Mouse (Mus musculus) MEL (cell line): ENCODE results near the gene Elmsan1. TPM values are rescaled to one million over a fixed set of nuclear protein-coding genes. Genes with fewer than 3 reads are reported as not detected.

ENCODE experiments used
- DNase-seq: peaks from one replicate; pipeline ENCODE4 v3.0.0; 2011; ENCODE audit warnings: low read depth, low spot score
- H3K27ac ChIP-seq: 2 replicates; pipeline ENCODE4 v1.5.1; 2012; ENCODE audit warnings: low read depth, mild to moderate bottlenecking, control low read depth, low read length, moderate library complexity; ENCODE audit not compliant: control insufficient read depth
- H3K27me3 ChIP-seq, 2 experiments: fragments of 150-350 bp in 1 of 2; sonication (generic) in 1 of 2; 2 replicates each; pipeline ENCODE4 v1.6.1; 2012; ENCODE audit warnings: low read length in 2 of 2, mild to moderate bottlenecking in 2 of 2, improper control_type of control experiment in 1 of 2, moderate library complexity in 1 of 2; ENCODE audit not compliant: insufficient read depth in 2 of 2, control insufficient read depth in 1 of 2
- H3K36me3 ChIP-seq, 2 experiments: 2 replicates each; pipeline ENCODE4 v1.6.1; 2012 to 2014; ENCODE audit warnings: low read length in 2 of 2, improper control_type of control experiment in 1 of 2, inconsistent platforms in 1 of 2, mild to moderate bottlenecking in 1 of 2; ENCODE audit not compliant: insufficient read depth in 2 of 2, control insufficient read depth in 1 of 2
- H3K4me1 ChIP-seq, 2 experiments: fragments of 150-350 bp in 1 of 2; sonication (generic) in 1 of 2; 2 replicates each; pipeline ENCODE4 v1.6.1; 2012; ENCODE audit warnings: low read length in 2 of 2, improper control_type of control experiment in 1 of 2, mild to moderate bottlenecking in 1 of 2; ENCODE audit not compliant: insufficient read depth in 2 of 2, control insufficient read depth in 1 of 2
- H3K4me3 ChIP-seq, 2 experiments: fragments of 150-350 bp in 1 of 2; sonication (generic) in 1 of 2; 2 replicates each; pipeline ENCODE4 v1.5.1; 2012; ENCODE audit warnings: low read depth in 2 of 2, low read length in 2 of 2, mild to moderate bottlenecking in 2 of 2, moderate library complexity in 2 of 2, control low read depth in 1 of 2, improper control_type of control experiment in 1 of 2; ENCODE audit not compliant: control insufficient read depth in 1 of 2, insufficient read depth in 1 of 2
- H3K79me2 ChIP-seq: 2 replicates; pipeline ENCODE4 v1.6.1; 2012; ENCODE audit warnings: mild to moderate bottlenecking, low read length, moderate library complexity; ENCODE audit not compliant: control insufficient read depth, poor library complexity, insufficient read depth
- H3K9ac ChIP-seq: 2 replicates; pipeline ENCODE4 v1.6.1; 2012; ENCODE audit warnings: low read depth, mild to moderate bottlenecking, control low read depth, low read length, moderate library complexity; ENCODE audit not compliant: control insufficient read depth, poor library complexity, severe bottlenecking
- H3K9me3 ChIP-seq: fragments of 150-350 bp; sonication (generic); replicated peaks from 2 replicates; pipeline ENCODE4 v1.6.1; 2012; ENCODE audit warnings: mild to moderate bottlenecking, low read length, improper control_type of control experiment, moderate library complexity; ENCODE audit not compliant: insufficient read depth
- BHLHE40 ChIP-seq: IDR thresholded peaks from 2 replicates; pipeline ENCODE4 v1.6.1; 2012; ENCODE audit warnings: low read depth, mild to moderate bottlenecking, inconsistent platforms, low read length, improper control_type of control experiment, borderline replicate concordance
- CHD1 ChIP-seq: IDR thresholded peaks from 2 replicates; pipeline ENCODE4 v1.6.1; 2012; ENCODE audit warnings: low read depth, mild to moderate bottlenecking, inconsistent platforms, low read length, improper control_type of control experiment
- CHD2 ChIP-seq: IDR thresholded peaks from 2 replicates; pipeline ENCODE4 v1.6.1; 2011; ENCODE audit warnings: low read length, improper control_type of control experiment
- E2F4 ChIP-seq: IDR thresholded peaks from 2 replicates; pipeline ENCODE4 v1.6.1; 2011; ENCODE audit warnings: low read depth, low read length, improper control_type of control experiment, borderline replicate concordance
- ELF1 ChIP-seq: IDR thresholded peaks from 2 replicates; pipeline ENCODE4 v1.6.1; 2014; ENCODE audit warnings: low read depth, mild to moderate bottlenecking, inconsistent platforms, low read length, improper control_type of control experiment, moderate library complexity
- ETS1 ChIP-seq: IDR thresholded peaks from 2 replicates; pipeline ENCODE4 v1.6.1; 2012; ENCODE audit warnings: low read depth, mild to moderate bottlenecking, inconsistent platforms, low read length, improper control_type of control experiment, moderate library complexity
- GATA1 ChIP-seq: IDR thresholded peaks from 2 replicates; pipeline ENCODE4 v1.6.1; 2011; ENCODE audit warnings: low read depth, low read length, improper control_type of control experiment
- HCFC1 ChIP-seq: IDR thresholded peaks from 2 replicates; pipeline ENCODE4 v1.6.1; 2012; ENCODE audit warnings: low read depth, mild to moderate bottlenecking, inconsistent platforms, low read length, improper control_type of control experiment, moderate library complexity
- JUND ChIP-seq: IDR thresholded peaks from 2 replicates; pipeline ENCODE4 v1.6.1; 2011; ENCODE audit warnings: low read depth, mild to moderate bottlenecking, improper control_type of control experiment, low read length
- KAT2A ChIP-seq: conservative IDR thresholded peaks from 2 replicates; pipeline ENCODE4 v1.6.1; 2012; ENCODE audit warnings: low read depth, low read length, improper control_type of control experiment, inconsistent platforms
- MAX ChIP-seq: IDR thresholded peaks from 2 replicates; pipeline ENCODE4 v1.6.1; 2011; ENCODE audit warnings: low read length, improper control_type of control experiment
- MAZ ChIP-seq: IDR thresholded peaks from 2 replicates; pipeline ENCODE4 v1.6.1; 2012; ENCODE audit warnings: low read depth, mild to moderate bottlenecking, inconsistent platforms, low read length, improper control_type of control experiment
- MEF2A ChIP-seq: IDR thresholded peaks from 2 replicates; pipeline ENCODE4 v1.6.1; 2014; ENCODE audit warnings: low read depth, mild to moderate bottlenecking, inconsistent platforms, low read length, improper control_type of control experiment; ENCODE audit not compliant: poor library complexity, insufficient replicate concordance, severe bottlenecking; ENCODE audit errors: extremely low read depth
- MYB ChIP-seq: IDR thresholded peaks from 2 replicates; pipeline ENCODE4 v1.6.1; 2011; ENCODE audit warnings: mild to moderate bottlenecking, low read depth, low read length, improper control_type of control experiment
- MYC ChIP-seq: IDR thresholded peaks from 2 replicates; pipeline ENCODE4 v1.6.1; 2011; ENCODE audit warnings: low read depth, mild to moderate bottlenecking, low read length, improper control_type of control experiment, moderate library complexity
- NELFE ChIP-seq: IDR thresholded peaks from 2 replicates; pipeline ENCODE4 v1.6.1; 2011; ENCODE audit warnings: low read depth, low read length, improper control_type of control experiment
- NRF1 ChIP-seq: IDR thresholded peaks from 2 replicates; pipeline ENCODE4 v1.6.1; 2014; ENCODE audit warnings: low read depth, mild to moderate bottlenecking, inconsistent platforms, low read length, improper control_type of control experiment, moderate library complexity; ENCODE audit not compliant: poor library complexity, insufficient read depth, severe bottlenecking
- POLR2A ChIP-seq, 2 experiments: IDR thresholded peaks; 2 replicates each; pipeline ENCODE4 v1.6.1; 2011 to 2012; ENCODE audit warnings: low read length in 2 of 2, mild to moderate bottlenecking in 2 of 2, control low read depth in 1 of 2, improper control_type of control experiment in 1 of 2, low read depth in 1 of 2, moderate library complexity in 1 of 2; ENCODE audit not compliant: control insufficient read depth in 1 of 2, insufficient read depth in 1 of 2, poor library complexity in 1 of 2
- POLR2AphosphoS2 ChIP-seq: IDR thresholded peaks from 2 replicates; pipeline ENCODE4 v1.6.1; 2011; ENCODE audit warnings: low read length, improper control_type of control experiment
- POLR2AphosphoS5 ChIP-seq: IDR thresholded peaks from 2 replicates; pipeline ENCODE4 v1.6.1; 2012; ENCODE audit warnings: low read depth, borderline replicate concordance, mild to moderate bottlenecking, inconsistent platforms, low read length, moderate library complexity, mixed read lengths
- RAD21 ChIP-seq: IDR thresholded peaks from 2 replicates; pipeline ENCODE4 v1.6.1; 2011; ENCODE audit warnings: mild to moderate bottlenecking, low read depth, low read length, improper control_type of control experiment
- TAL1 ChIP-seq: IDR thresholded peaks from 2 replicates; pipeline ENCODE4 v1.6.1; 2012; ENCODE audit warnings: mild to moderate bottlenecking, inconsistent platforms, low read length, moderate library complexity, mixed read lengths
- TBP ChIP-seq: IDR thresholded peaks from 2 replicates; pipeline ENCODE4 v1.8.0; 2011; ENCODE audit warnings: low read depth, low read length, improper control_type of control experiment
- TCF12 ChIP-seq: IDR thresholded peaks from 2 replicates; pipeline ENCODE4 v1.6.1; 2014; ENCODE audit warnings: low read depth, mild to moderate bottlenecking, inconsistent platforms, low read length, improper control_type of control experiment, moderate library complexity
- USF2 ChIP-seq, 2 experiments: IDR thresholded peaks; 2 replicates each; pipeline ENCODE4 v1.6.1; 2011 to 2012; ENCODE audit warnings: improper control_type of control experiment in 2 of 2, low read length in 2 of 2, borderline replicate concordance in 1 of 2, inconsistent platforms in 1 of 2, low read depth in 1 of 2, mild to moderate bottlenecking in 1 of 2; ENCODE audit not compliant: insufficient read depth in 1 of 2
- ZC3H11A ChIP-seq: IDR thresholded peaks from 2 replicates; pipeline ENCODE4 v1.6.1; 2012; ENCODE audit warnings: low read depth, mild to moderate bottlenecking, inconsistent platforms, low read length, improper control_type of control experiment
- ZMIZ1 ChIP-seq: IDR thresholded peaks from 2 replicates; pipeline ENCODE4 v1.6.1; 2012; ENCODE audit warnings: low read depth, mild to moderate bottlenecking, inconsistent platforms, low read length, improper control_type of control experiment, moderate library complexity
- ZNF384 ChIP-seq: IDR thresholded peaks from 2 replicates; pipeline ENCODE4 v1.6.1; 2012; ENCODE audit warnings: low read depth, mild to moderate bottlenecking, inconsistent platforms, low read length, improper control_type of control experiment
- polyA plus RNA-seq, 2 experiments: library from polyadenylated mRNA; stranded (reverse) in 1 of 2; unstranded in 1 of 2; fragments of >175 nt in 1 of 2; fragments of >200 nt in 1 of 2; gene quantifications; 2 replicates each; pipeline versions ENCODE4 v1.2.1 to v1.2.4; 2012; ENCODE audit warnings: low replicate concordance in 2 of 2, low read depth in 1 of 2; ENCODE audit not compliant: insufficient read length in 2 of 2, insufficient read depth in 1 of 2, missing spikeins in 1 of 2
- total RNA-seq: library from RNA; depleted of rRNA; stranded (reverse); fragments of 300-350 nt; gene quantifications from 2 replicates; pipeline ENCODE4 v1.2.3, GENCODE M21; 2012

The Elmsan1 gene
- total and polyA plus RNA-seq, 3 experiments = 7.7 to 25.3 TPM; not detected in 1

DNA sequence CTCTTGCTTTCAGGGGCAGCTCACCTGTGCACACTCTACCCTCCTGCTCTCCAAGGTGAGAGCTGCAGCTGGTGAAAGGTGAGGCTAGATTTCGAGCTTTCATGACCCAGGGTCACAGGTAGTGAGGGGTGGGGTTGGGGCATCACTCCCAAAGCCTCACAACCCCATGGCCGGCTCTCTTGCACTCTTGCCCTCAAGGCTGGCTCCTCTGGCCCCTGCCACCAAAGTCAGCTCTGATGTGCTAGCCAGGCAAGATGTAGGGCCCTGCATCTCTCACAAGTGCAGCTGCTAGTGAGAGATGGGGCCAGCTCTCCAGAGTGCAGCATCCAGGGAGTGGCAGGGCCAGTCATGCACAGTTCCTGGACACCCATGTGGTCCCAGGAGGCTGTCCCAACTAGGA is 48.6 kb upstream of the Elmsan1 start:
- no peaks in the 10 kb centered on the region for H3K9me3 ChIP-seq
- H3K27me3 ChIP-seq = no peaks in the 10 kb centered on the region
- TF ChIP-seq MAX (no peak), ELF1 (no peak), TAL1 (no peak), GATA1 (no peak), ZMIZ1 (no peak), TCF12 (no peak), MYB (no peak), BHLHE40 (no peak), NRF1 (no peak), CHD1 (no peak), MEF2A (no peak), MAZ (no peak), POLR2AphosphoS5 (no peak), MYC (no peak), ETS1 (no peak), RAD21 (no peak), HCFC1 (no peak), NELFE (no peak), ZNF384 (no peak), KAT2A (no peak)
- TF ChIP-seq, all 39 proteins: peak for 0
- no peak overlapping the region for H3K9ac ChIP-seq
- no peak overlapping the region for H3K27ac ChIP-seq
- no peaks in the 10 kb centered on the region for H3K79me2 ChIP-seq
- no peaks in the 10 kb centered on the region for H3K36me3 ChIP-seq
- no peaks in the 10 kb centered on the region; a peak in 1 of 4 replicates for H3K4me1 ChIP-seq
- no peak overlapping the region for H3K4me3 ChIP-seq
- no peak for DNase-seq

DNA sequence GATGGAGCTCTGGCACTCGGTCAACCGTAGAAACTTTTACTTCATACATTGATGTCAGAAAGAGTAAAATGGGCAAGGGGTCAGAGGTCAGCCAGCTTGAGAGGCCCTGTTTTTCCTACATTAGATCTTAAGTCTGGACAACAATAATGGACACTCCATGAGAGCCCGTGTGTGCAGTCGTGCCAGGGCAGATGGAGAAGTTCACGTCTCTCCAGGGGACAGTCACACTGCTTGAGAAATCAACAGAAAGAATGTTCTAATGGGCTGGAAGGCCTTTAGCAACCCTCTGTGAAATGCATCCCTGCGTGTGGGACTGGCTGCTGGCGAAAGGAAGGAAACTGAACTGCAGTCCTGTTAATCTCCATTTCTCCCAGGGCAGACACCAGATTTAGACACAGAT is 41.7 kb upstream of the Elmsan1 start:
- Histone ChIP-seq H3K79me2 (no peaks in the 10 kb centered on the region), H3K4me1 (no peaks in the 10 kb centered on the region; a peak in 1 of 4 replicates)
- no peak for DNase-seq

More for the DNA sequence above, 41.7 kb upstream of the Elmsan1 start:
- no peaks in the 10 kb centered on the region for H3K27me3 ChIP-seq
- H3K4me3 ChIP-seq = no peak overlapping the region
- no peak overlapping the region for H3K9ac ChIP-seq
- TF ChIP-seq GATA1 (no peak), E2F4 (no peak), CHD2 (no peak), ZC3H11A (no peak), USF2 (IDR thresholded peaks at IDR 0.05; ENCODE audit: borderline replicate concordance in 1 of 2, insufficient read depth in 1 of 2, low read depth in 1 of 2, low read length in 2 of 2) (no peak), JUND (no peak), CHD1 (no peak), POLR2A (IDR thresholded peaks at IDR 0.05; ENCODE audit: control insufficient read depth in 1 of 2, insufficient read depth in 1 of 2, low read depth in 1 of 2, low read length in 2 of 2, poor library complexity in 1 of 2) (no peak), HCFC1 (no peak), KAT2A (no peak), TCF12 (no peak), TBP (no peak), ZMIZ1 (no peak), NELFE (no peak), POLR2AphosphoS2 (no peak), MEF2A (no peak), RAD21 (no peak), NRF1 (no peak)
- no peaks in the 10 kb centered on the region; a peak in 2 of 4 replicates for H3K36me3 ChIP-seq
- H3K27ac ChIP-seq = no peak overlapping the region
- H3K9me3 ChIP-seq = no peaks in the 10 kb centered on the region
